Mouse (Mus musculus): ENCODE results near the gene Dnajc11. TPM values are rescaled to one million over a fixed set of nuclear protein-coding genes. Genes with fewer than 3 reads are reported as not detected.

Gene Dnajc11
- polyA plus RNA-seq, 1 experiment from 2014 or later, result 94.4 TPM

DNA sequence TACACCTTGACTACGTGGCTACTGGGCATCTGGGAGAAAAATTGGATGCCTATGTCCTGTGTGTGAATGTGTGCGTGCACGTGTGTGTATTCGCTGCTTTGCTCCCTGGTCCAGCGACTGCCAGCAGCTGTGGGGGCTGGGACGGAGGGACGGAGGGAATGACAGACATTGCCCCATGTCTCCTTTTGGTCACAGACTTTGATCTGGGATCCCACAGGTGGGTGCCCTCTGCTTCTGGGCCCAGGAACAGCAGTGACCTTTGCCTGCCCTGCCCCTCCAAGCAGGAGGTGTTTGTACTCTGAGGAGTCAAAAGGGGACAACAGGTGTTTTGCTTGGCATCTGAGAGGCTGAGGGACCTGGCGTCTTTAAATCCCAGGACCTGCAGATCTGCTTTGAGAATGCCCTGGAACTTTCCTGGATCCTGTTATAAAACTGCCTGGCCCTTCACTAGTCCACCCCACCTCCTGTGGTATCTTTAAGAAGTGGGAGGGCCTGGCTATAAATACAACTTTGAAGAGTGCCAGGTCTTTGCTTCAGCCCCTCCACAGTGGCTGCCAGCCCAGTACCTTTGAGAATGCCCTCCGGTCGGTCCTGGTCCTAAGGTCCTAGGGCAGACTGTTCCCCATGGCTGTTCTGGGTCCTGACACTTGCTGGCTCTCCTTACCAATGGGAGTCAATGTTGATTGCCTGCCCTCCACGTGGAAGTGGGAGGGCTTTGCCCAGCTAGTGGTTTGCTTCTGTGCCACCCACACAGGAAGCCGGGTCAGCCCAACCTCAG lies 79.7 kb downstream of the Dnajc11 start:
- Histone ChIP-seq H3K36me3 (ENCODE audit: control insufficient read depth, insufficient read depth, low read length) (no peaks in the 10 kb centered on the region; the same call in 1 of the 2 replicates), H3K4me1 (replicated peaks; ENCODE audit: control insufficient read depth, insufficient read depth, low read length) (peaks cover 19% of the 10 kb centered on the region), H3K4me3 (ENCODE audit: low read depth, low read length) (no peak overlapping the region), H3K9me3 (ENCODE audit: control insufficient read depth, low read length) (no peaks in the 10 kb centered on the region), H3K27ac (ENCODE audit: low read depth, low read length) (no peak overlapping the region), H3K27me3 (ENCODE audit: control insufficient read depth, insufficient read depth, low read length) (peaks cover 6% of the 10 kb centered on the region; the same call in 1 of the 2 replicates), H3K9ac (ENCODE audit: low read length) (no peak overlapping the region), H3K4me2 (ENCODE audit: low read depth, low read length, severe bottlenecking) (no peak overlapping the region)
- ATAC-seq (replicated peaks; ENCODE audit: low FRiP score), result no peak
- 88% methylated on average over 12 of the region's 12 CpGs for WGBS
- no peak for DNase-seq (ENCODE audit: low spot score)

DNA sequence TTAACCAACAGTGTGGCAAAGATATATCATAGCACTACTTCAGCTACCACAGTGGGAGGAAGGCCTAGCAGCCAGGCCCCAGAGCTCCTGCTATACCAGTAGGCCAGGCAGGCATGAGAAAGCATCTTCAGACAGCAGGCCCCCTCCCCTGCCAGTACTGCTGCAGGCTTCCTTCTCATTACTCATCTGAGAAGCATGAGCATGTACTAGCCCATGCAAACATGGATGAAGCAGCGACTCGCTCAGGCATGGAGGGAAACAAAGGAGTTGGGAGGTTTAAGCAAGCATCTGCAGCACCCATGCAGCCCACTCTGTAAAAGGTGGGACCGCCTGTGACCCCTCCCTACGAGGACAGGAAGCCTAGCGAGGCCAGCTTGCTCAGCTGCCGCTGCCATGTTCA lies 85.6 kb downstream of the Dnajc11 start:
- no peak overlapping the region for H3K27ac ChIP-seq (ENCODE audit: low read depth, low read length)
- no peak overlapping the region for H3K9ac ChIP-seq (ENCODE audit: low read length)
- DNase-seq (ENCODE audit: low spot score) (no peak), ATAC-seq (replicated peaks; ENCODE audit: low FRiP score) (no peak)
- H3K36me3 ChIP-seq (ENCODE audit: control insufficient read depth, insufficient read depth, low read length), result peaks cover 2% of the 10 kb centered on the region; the same call in 1 of the 2 replicates
- no peaks in the 10 kb centered on the region for H3K27me3 ChIP-seq (ENCODE audit: control insufficient read depth, insufficient read depth, low read length)
- H3K9me3 ChIP-seq (ENCODE audit: control insufficient read depth, low read length), result no peaks in the 10 kb centered on the region
- WGBS, result 91% methylated on average over 6 of the region's 6 CpGs
- no peak overlapping the region for H3K4me2 ChIP-seq (ENCODE audit: low read depth, low read length, severe bottlenecking)
- H3K4me3 ChIP-seq (ENCODE audit: low read depth, low read length), result no peak overlapping the region
- no peaks in the 10 kb centered on the region for H3K4me1 ChIP-seq (replicated peaks; ENCODE audit: control insufficient read depth, insufficient read depth, low read length)

DNA sequence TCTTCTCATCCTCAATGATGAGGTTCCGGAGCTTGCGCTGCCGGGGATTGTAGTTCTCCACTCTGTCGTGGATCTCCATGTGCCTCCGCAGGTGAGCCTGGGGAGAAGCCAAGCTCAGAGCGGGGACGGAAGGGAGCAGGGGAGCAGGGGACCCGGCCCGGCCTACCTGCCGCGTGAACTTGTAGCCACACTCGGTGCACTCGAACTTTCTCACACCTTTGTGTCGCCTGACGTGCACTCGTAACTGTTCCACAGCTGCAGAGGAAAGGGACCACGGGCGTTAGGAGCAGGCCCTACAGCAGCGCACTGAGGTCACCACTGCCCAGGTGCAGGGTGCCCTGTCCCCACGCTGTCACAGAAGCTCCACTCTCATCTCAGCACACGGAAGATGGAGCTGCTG lies 86.5 kb downstream of the Dnajc11 start:
- Histone ChIP-seq H3K9me3 (ENCODE audit: control insufficient read depth, low read length) (no peaks in the 10 kb centered on the region), H3K4me1 (replicated peaks; ENCODE audit: control insufficient read depth, insufficient read depth, low read length) (no peaks in the 10 kb centered on the region), H3K9ac (ENCODE audit: low read length) (no peak overlapping the region), H3K4me2 (ENCODE audit: low read depth, low read length, severe bottlenecking) (no peak overlapping the region), H3K36me3 (ENCODE audit: control insufficient read depth, insufficient read depth, low read length) (peaks cover 5% of the 10 kb centered on the region; the same call in 1 of the 2 replicates), H3K4me3 (ENCODE audit: low read depth, low read length) (no peak overlapping the region), H3K27ac (ENCODE audit: low read depth, low read length) (no peak overlapping the region), H3K27me3 (ENCODE audit: control insufficient read depth, insufficient read depth, low read length) (no peaks in the 10 kb centered on the region)
- 92% methylated on average over 21 of the region's 21 CpGs for WGBS
- no peak for DNase-seq (ENCODE audit: low spot score)
- ATAC-seq (replicated peaks; ENCODE audit: low FRiP score), result no peak

DNA sequence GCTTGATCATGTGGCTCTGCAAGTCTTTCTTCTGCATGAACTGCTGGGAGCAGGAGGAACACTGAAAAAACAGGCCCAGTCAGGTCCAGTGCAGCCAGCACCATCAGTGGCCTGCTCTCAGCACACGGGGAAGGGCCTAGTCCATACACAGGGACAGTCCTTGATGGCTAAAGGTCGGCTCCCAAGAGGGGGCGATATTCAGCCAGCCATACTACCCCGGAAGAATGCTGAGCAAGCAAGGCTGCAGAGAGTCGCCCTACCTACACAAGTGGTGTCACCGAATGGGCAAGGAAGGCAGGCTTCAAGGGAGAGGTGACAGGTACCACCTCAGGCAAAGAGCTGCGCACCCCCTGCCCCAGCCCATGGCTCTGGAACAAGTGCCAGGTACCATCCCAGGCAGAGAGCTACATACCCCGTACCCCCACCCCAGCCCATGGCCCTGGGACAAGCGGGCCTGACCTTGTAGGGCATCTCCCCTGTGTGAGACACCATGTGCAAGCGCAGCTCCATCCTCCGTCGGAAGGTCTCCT lies 88.1 kb downstream of the Dnajc11 start:
- Histone ChIP-seq H3K4me3 (ENCODE audit: low read depth, low read length) (no peak overlapping the region), H3K9me3 (ENCODE audit: control insufficient read depth, low read length) (no peaks in the 10 kb centered on the region), H3K9ac (ENCODE audit: low read length) (no peak overlapping the region), H3K4me2 (ENCODE audit: low read depth, low read length, severe bottlenecking) (no peak overlapping the region), H3K36me3 (ENCODE audit: control insufficient read depth, insufficient read depth, low read length) (peaks cover 5% of the 10 kb centered on the region; the same call in 1 of the 2 replicates), H3K27me3 (ENCODE audit: control insufficient read depth, insufficient read depth, low read length) (no peaks in the 10 kb centered on the region), H3K27ac (ENCODE audit: low read depth, low read length) (no peak overlapping the region), H3K4me1 (replicated peaks; ENCODE audit: control insufficient read depth, insufficient read depth, low read length) (peaks cover 14% of the 10 kb centered on the region)
- no peak for ATAC-seq (replicated peaks; ENCODE audit: low FRiP score)
- DNase-seq (ENCODE audit: low spot score), result no peak
- 71% methylated on average over 11 of the region's 12 CpGs for WGBS

DNA sequence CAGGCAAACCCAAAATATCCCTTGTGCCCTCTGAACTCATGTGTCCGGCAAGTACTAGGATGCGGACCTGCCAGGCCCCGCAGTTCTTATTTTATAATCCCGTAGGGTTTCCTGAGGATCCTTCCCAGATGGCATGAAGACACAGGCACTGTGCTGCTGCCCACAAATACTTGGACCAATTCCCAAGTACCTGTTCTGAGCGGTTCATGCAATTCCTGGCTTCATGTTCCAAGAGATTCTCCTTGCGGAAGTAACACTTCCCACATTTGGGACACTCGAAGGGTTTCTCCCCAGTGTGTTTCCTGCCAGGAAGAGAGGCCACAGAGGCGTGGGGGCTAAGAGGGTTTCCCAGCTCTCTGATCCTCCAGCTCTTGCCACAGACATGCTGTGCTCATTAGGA lies 89.0 kb downstream of the Dnajc11 start:
- 91% methylated on average over 8 of the region's 8 CpGs for WGBS
- Histone ChIP-seq H3K4me2 (ENCODE audit: low read depth, low read length, severe bottlenecking) (no peak overlapping the region), H3K36me3 (ENCODE audit: control insufficient read depth, insufficient read depth, low read length) (peaks cover 5% of the 10 kb centered on the region; the same call in 1 of the 2 replicates), H3K9ac (ENCODE audit: low read length) (no peak overlapping the region), H3K27me3 (ENCODE audit: control insufficient read depth, insufficient read depth, low read length) (no peaks in the 10 kb centered on the region), H3K4me3 (ENCODE audit: low read depth, low read length) (no peak overlapping the region), H3K27ac (ENCODE audit: low read depth, low read length) (no peak overlapping the region), H3K4me1 (replicated peaks; ENCODE audit: control insufficient read depth, insufficient read depth, low read length) (peaks cover 16% of the 10 kb centered on the region), H3K9me3 (ENCODE audit: control insufficient read depth, low read length) (no peaks in the 10 kb centered on the region)
- ATAC-seq (replicated peaks; ENCODE audit: low FRiP score) (no peak), DNase-seq (ENCODE audit: low spot score) (no peak)

DNA sequence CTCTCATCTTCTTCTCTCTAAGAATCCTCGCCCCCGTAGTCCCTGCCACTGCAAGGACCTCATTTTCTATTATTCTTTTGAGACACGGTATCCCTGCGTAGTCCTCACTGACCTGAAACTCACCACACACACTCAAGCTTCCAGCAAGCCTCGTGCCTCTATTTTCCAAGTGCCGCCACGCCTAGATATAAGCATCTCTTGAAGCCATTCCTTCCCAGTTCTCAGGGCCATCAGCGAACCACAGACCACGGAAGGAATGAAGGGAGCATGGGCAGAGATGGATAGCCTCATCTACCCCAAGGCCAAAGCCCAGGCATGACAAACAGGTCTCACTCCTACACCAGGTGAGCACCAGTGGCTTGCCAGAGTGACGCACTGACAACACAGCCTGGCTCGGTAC lies 91.0 kb downstream of the Dnajc11 start:
- Histone ChIP-seq H3K36me3 (ENCODE audit: control insufficient read depth, insufficient read depth, low read length) (peaks cover 3% of the 10 kb centered on the region; the same call in 1 of the 2 replicates), H3K9me3 (ENCODE audit: control insufficient read depth, low read length) (no peaks in the 10 kb centered on the region), H3K27ac (ENCODE audit: low read depth, low read length) (no peak overlapping the region), H3K4me1 (replicated peaks; ENCODE audit: control insufficient read depth, insufficient read depth, low read length) (peaks cover 21% of the 10 kb centered on the region), H3K9ac (ENCODE audit: low read length) (no peak overlapping the region), H3K27me3 (ENCODE audit: control insufficient read depth, insufficient read depth, low read length) (no peaks in the 10 kb centered on the region; the same call in 1 of the 2 replicates), H3K4me3 (ENCODE audit: low read depth, low read length) (no peak overlapping the region), H3K4me2 (ENCODE audit: low read depth, low read length, severe bottlenecking) (no peak overlapping the region)
- 92% methylated on average over 11 of the region's 11 CpGs for WGBS
- DNase-seq (ENCODE audit: low spot score) (no peak), ATAC-seq (replicated peaks; ENCODE audit: low FRiP score) (no peak)

DNA sequence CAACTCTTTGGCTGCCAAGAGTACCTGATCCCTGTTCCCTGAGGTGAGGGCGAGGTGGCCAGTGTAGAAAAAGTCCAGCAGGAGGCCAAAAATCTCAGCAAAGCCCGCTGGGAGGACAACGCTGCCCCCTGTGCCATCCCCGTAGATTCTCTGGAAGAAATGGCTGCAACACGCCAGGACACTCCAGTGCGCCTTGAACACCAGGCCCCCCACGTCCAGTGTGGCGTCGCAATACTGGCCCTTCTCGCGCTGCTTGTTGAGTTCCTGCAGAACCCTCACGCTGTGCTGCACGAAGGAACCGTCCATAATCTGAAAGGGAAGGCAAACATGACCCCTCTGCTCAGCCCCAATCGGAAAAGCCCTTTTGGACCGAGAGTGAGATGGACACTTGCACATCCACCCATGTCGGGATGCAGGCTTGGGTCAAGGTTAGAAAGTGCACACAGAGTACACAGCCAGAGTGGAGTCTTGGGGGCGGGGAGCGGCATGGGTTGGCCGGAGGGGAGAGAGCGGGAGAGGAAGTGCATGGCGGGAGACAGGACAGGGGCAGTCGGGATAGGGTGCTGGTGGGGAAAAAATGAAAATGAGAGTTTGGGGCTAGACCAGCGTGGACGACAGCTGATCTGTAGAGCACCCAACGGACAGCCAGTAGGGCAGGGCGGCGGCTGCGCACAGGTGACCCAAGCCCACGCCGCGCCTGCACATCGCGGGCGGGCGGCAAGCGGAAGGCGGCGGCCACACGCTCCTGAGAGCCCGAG lies 93.4 kb downstream of the Dnajc11 start:
- Histone ChIP-seq H3K27me3 (ENCODE audit: control insufficient read depth, insufficient read depth, low read length) (no peaks in the 10 kb centered on the region; the same call in 1 of the 2 replicates), H3K4me3 (ENCODE audit: low read depth, low read length) (peak overlapping the region; percentile 60), H3K9me3 (ENCODE audit: control insufficient read depth, low read length) (no peaks in the 10 kb centered on the region), H3K27ac (ENCODE audit: low read depth, low read length) (no peak overlapping the region), H3K4me1 (replicated peaks; ENCODE audit: control insufficient read depth, insufficient read depth, low read length) (peaks cover 24% of the 10 kb centered on the region), H3K9ac (ENCODE audit: low read length) (peak overlapping the region; percentile 66), H3K4me2 (ENCODE audit: low read depth, low read length, severe bottlenecking) (peak overlapping the region; percentile 89), H3K36me3 (ENCODE audit: control insufficient read depth, insufficient read depth, low read length) (peaks cover 3% of the 10 kb centered on the region; the same call in 1 of the 2 replicates)
- 2% methylated on average over 39 of the region's 41 CpGs for WGBS
- no peak for DNase-seq (ENCODE audit: low spot score)
- ATAC-seq (replicated peaks; ENCODE audit: low FRiP score), result no peak; the same call in none of the 2 replicates

DNA sequence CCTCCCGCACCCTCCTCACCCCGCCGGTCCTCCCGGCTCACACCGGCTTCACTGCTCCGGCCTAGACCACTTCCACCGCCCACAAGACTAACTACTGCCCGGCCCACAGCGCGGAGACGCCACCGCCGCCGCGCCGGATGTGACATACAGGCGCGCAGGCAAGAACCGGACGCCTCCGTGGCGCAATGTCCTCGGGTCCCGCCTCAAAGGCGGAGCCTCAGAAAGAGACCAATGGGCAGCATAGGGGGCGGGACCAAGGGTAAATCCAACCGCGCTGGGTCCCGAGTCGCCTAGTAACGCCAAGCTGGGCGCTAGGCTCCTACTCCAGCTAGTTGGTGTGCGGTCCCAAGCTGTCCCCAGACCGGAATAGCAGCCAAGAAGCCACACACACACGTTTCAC lies 94.0 kb downstream of the Dnajc11 start, which contains the start of gene Zbtb48:
TSS of gene Zbtb48 (minus strand) at position 148 of the 400 bp plus-strand sequence.
- no peaks in the 10 kb centered on the region for H3K9me3 ChIP-seq (ENCODE audit: control insufficient read depth, low read length)
- under 1% methylated on average over 35 of the region's 35 CpGs for WGBS
- H3K27me3 ChIP-seq (ENCODE audit: control insufficient read depth, insufficient read depth, low read length), result no peaks in the 10 kb centered on the region; the same call in 1 of the 2 replicates
- peak; percentile 97 for DNase-seq (ENCODE audit: low spot score)
- peak within 1 kb of the TSS; percentile 89 for H3K4me2 ChIP-seq (ENCODE audit: low read depth, low read length, severe bottlenecking)
- H3K36me3 ChIP-seq (ENCODE audit: control insufficient read depth, insufficient read depth, low read length), result peaks cover 3% of the 10 kb centered on the region; the same call in 1 of the 2 replicates
- no peak within 1 kb of the TSS for H3K27ac ChIP-seq (ENCODE audit: low read depth, low read length)
- peaks cover 24% of the 10 kb centered on the region for H3K4me1 ChIP-seq (replicated peaks; ENCODE audit: control insufficient read depth, insufficient read depth, low read length)
- H3K9ac ChIP-seq (ENCODE audit: low read length), result peak within 1 kb of the TSS; percentile 66
- peak; percentile 98 for ATAC-seq (replicated peaks; ENCODE audit: low FRiP score)
- peak within 1 kb of the TSS; percentile 60 for H3K4me3 ChIP-seq (ENCODE audit: low read depth, low read length)
